Mouse (Mus musculus) regulatory T cell (primary cell): ENCODE results near the gene Klf13.

Experiments used
- in situ Hi-C: fragments of 300-600 bp; cut with MboI, MseI; formaldehyde crosslinking; loops from one replicate; pipeline ENCODE4 v1.15.1; 2025; ENCODE audit warnings: high pct_unique_total_duplicates

Klf13 gene

GRCm38 (mm10) chr7:63950931-63951607, 12.4 kb upstream of the Klf13 start:
- in situ Hi-C loops = loop anchor here (25.0 kb wide), 1 partner anchor 911 kb away; the partner anchor contains the start of gene Nsmce3

- in situ Hi-C loops = no loop called here
These were observed 10.5 kb upstream of the Klf13 start for GRCm38 (mm10) chr7:63949176-63949575.

- in situ Hi-C loops = no loop called here
These were observed 9.1 kb upstream of the Klf13 start for GRCm38 (mm10) chr7:63947514-63948487.

- in situ Hi-C loops = loop anchor here (5.0 kb wide), 1 partner anchor 58 kb away; no protein-coding TSS in a partner anchor
These were observed 5.2 kb upstream of the Klf13 start for GRCm38 (mm10) chr7:63943946-63944345.

- in situ Hi-C loops = loop anchor here (5.0 kb wide), 1 partner anchor 61 kb away; no protein-coding TSS in a partner anchor
These were observed 2.8 kb upstream of the Klf13 start for GRCm38 (mm10) chr7:63941501-63941900.

GRCm38 (mm10) chr7:63941050-63941449, 2.3 kb upstream of the Klf13 start:
- in situ Hi-C loops = loop anchor here (5.0 kb wide), 1 partner anchor 61 kb away; no protein-coding TSS in a partner anchor

- in situ Hi-C loops = loop anchor here (5.0 kb wide), 1 partner anchor 62 kb away; no protein-coding TSS in a partner anchor
These were observed 1.6 kb upstream of the Klf13 start for GRCm38 (mm10) chr7:63940321-63940720.

- in situ Hi-C loops = loop anchor here (5.0 to 10.0 kb wide), 2 partner anchors 122 to 205 kb away; no protein-coding TSS in a partner anchor
These were observed 759 bp upstream of the Klf13 start for GRCm38 (mm10) chr7:63939397-63939951.

- in situ Hi-C loops = loop anchor here (5.0 to 10.0 kb wide), 2 partner anchors 121 to 207 kb away; no protein-coding TSS in a partner anchor
These were observed 425 bp downstream of the Klf13 start for GRCm38 (mm10) chr7:63938066-63938913.

- in situ Hi-C loops = loop anchor here (5.0 to 10.0 kb wide), 2 partner anchors 120 to 207 kb away; no protein-coding TSS in a partner anchor
These were observed 1.3 kb downstream of the Klf13 start for GRCm38 (mm10) chr7:63937236-63938065.

GRCm38 (mm10) chr7:63936986-63937235, 1.8 kb downstream of the Klf13 start:
- in situ Hi-C loops = loop anchor here (5.0 to 10.0 kb wide), 2 partner anchors 120 to 208 kb away; no protein-coding TSS in a partner anchor

- in situ Hi-C loops = loop anchor here (5.0 to 10.0 kb wide), 2 partner anchors 119 to 208 kb away; no protein-coding TSS in a partner anchor
These were observed 2.3 kb downstream of the Klf13 start for GRCm38 (mm10) chr7:63936188-63936985.

GRCm38 (mm10) chr7:63935809-63936187, 2.9 kb downstream of the Klf13 start:
- in situ Hi-C loops = loop anchor here (5.0 to 10.0 kb wide), 2 partner anchors 118 to 209 kb away; no protein-coding TSS in a partner anchor

- in situ Hi-C loops = loop anchor here (10.0 kb wide), 1 partner anchor 210 kb away; no protein-coding TSS in a partner anchor
These were observed 4.2 kb downstream of the Klf13 start for GRCm38 (mm10) chr7:63934530-63934929.

- in situ Hi-C loops = loop anchor here (10.0 kb wide), 1 partner anchor 211 kb away; no protein-coding TSS in a partner anchor
These were observed 4.8 kb downstream of the Klf13 start for GRCm38 (mm10) chr7:63933905-63934304.

- in situ Hi-C loops = loop anchor here (10.0 kb wide), 1 partner anchor 212 kb away; no protein-coding TSS in a partner anchor
These were observed 6.3 kb downstream of the Klf13 start for GRCm38 (mm10) chr7:63932461-63932860.

- in situ Hi-C loops = loop anchor here (10.0 kb wide), 1 partner anchor 214 kb away; no protein-coding TSS in a partner anchor
These were observed 7.9 kb downstream of the Klf13 start for GRCm38 (mm10) chr7:63930766-63931165.

GRCm38 (mm10) chr7:63930132-63930531, 8.6 kb downstream of the Klf13 start:
- in situ Hi-C loops = loop anchor here (10.0 kb wide), 1 partner anchor 215 kb away; no protein-coding TSS in a partner anchor

GRCm38 (mm10) chr7:63929080-63929479, 9.6 kb downstream of the Klf13 start:
- in situ Hi-C loops = no loop called here
